Mouse (Mus musculus): Measurements from ENCODE around the gene Cfap46. TPM values are rescaled to one million over a fixed set of nuclear protein-coding genes. Genes with fewer than 3 reads are reported as not detected.

Cfap46 gene
- polyA plus RNA-seq, 1 experiment: 4.6 TPM

DNA sequence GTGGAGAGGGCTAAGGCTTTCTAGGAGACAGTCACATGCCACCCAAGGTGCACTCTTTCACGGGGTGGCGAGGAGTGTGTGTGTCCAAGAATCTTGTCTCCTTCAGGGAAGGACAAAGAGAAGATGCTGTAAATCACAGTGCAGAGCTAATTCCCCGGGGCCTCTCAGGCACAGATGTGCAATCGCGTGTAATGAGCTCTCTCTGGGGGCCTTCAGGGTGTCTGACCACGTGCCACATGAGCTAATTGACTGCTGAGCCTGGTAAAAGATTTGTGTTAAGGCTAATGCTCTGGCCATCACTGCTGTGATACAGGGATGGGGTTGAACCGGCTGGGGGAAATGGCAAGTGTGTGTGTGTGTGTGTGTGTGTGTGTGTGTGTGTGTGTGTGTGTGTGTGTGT lies 95.7 kb downstream of the Cfap46 start:
- TF ChIP-seq CTCF (IDR thresholded peaks at IDR 0.05; ENCODE audit: borderline replicate concordance, extremely low read depth, insufficient read depth, insufficient read length): no peak
- TF ChIP-seq POLR2A (IDR thresholded peaks at IDR 0.05; ENCODE audit: borderline replicate concordance, extremely low read depth, insufficient read depth, insufficient read length, poor library complexity, severe bottlenecking): no peak
- peak; percentile 34 for DNase-seq (ENCODE audit: low read depth)

GRCm38 (mm10) chr7:139585183-139585821 lies 98.3 kb downstream of the Cfap46 start:
- no peak for DNase-seq (ENCODE audit: low read depth)
- TF ChIP-seq POLR2A (IDR thresholded peaks at IDR 0.05; ENCODE audit: borderline replicate concordance, extremely low read depth, insufficient read depth, insufficient read length, poor library complexity, severe bottlenecking) (no peak), CTCF (IDR thresholded peaks at IDR 0.05; ENCODE audit: borderline replicate concordance, extremely low read depth, insufficient read depth, insufficient read length) (no peak)

DNA sequence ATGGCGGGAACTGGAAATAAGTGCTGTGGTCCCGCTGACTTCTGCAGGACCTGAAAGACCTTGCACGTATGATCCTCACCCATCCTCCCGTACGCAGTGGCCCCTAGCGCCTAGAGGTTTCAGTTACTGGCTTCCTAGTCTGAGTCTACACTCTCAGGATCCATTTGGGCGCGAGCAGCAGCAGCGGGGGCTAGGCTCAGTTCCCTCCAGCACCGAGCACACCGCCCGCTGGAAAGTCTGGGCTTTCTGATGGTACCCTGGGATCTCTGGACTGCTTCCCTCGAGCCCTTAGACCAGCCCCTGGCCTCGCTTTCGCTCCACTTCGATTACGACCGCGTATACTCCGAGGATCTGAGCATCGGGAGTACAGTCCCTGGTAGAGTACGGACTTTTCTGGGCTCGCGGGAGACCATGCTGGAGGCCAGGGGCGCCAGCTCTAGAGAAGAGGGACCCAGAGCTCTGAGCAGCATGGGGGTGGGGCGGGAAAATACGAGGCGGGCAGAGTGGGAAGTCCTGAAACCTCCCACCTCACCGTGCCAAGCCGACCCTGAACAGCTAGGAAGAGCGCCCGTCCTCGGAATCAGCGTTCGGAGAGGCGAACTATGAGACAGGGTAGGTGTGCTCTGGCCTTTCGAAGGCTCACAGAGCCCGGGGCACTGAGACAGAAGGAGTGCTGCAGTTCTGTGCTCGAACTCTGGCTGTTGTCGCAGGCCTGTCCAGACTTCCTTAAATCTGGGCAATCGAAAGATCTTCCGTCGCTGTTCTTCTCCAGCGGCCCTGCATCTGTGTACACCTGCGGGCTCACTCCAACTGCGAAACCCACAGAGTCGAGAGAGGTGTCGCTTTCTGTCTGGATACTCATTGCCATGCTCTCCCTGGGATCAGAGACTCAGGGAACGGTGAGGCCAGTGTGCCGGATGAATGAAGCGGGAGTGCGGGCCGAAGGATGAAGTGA lies 99.1 kb downstream of the Cfap46 start:
- no peak for TF ChIP-seq CTCF (IDR thresholded peaks at IDR 0.05; ENCODE audit: borderline replicate concordance, extremely low read depth, insufficient read depth, insufficient read length)
- no peak for TF ChIP-seq POLR2A (IDR thresholded peaks at IDR 0.05; ENCODE audit: borderline replicate concordance, extremely low read depth, insufficient read depth, insufficient read length, poor library complexity, severe bottlenecking)
- peak; percentile 46 for DNase-seq (ENCODE audit: low read depth)

DNA sequence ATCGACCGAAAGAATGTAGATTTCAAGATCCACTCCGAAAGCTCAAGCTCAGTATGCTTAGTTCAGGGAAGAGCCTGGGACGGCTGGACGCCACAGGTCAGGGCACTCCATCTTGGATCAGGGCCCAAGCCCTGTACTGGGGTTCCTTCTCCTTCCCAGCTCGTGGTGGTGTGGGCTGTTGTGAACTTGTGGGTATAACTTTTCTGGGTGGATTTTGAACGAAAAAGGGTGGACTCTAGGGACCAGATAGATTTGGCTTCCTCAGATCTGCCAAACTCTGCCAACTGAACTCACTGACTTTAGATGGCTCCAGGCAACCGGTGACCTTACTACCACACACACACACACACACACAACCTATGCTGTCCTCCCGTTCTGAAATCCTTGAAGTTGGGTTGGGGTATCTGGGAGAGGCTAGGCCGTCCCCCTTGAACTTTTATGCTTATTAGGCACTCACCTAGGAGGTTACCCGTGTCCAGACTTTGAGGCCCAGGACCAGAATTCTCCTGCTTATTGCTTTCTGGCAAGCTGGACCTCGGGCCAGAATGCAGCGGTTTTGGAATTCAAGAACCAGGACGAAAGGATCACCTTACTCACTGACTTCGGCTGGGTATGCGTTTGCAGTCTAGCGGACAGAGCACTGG lies 100.4 kb downstream of the Cfap46 start:
- no peak for DNase-seq (ENCODE audit: low read depth)
- no peak for TF ChIP-seq CTCF (IDR thresholded peaks at IDR 0.05; ENCODE audit: borderline replicate concordance, extremely low read depth, insufficient read depth, insufficient read length)

- no peak for TF ChIP-seq POLR2A (IDR thresholded peaks at IDR 0.05; ENCODE audit: borderline replicate concordance, extremely low read depth, insufficient read depth, insufficient read length, poor library complexity, severe bottlenecking)
- TF ChIP-seq CTCF (IDR thresholded peaks at IDR 0.05; ENCODE audit: borderline replicate concordance, extremely low read depth, insufficient read depth, insufficient read length): no peak
- peak; percentile 68 for DNase-seq (ENCODE audit: low read depth)
These were observed 101.0 kb downstream of the Cfap46 start, which contains the start of gene Nkx6-2 for GRCm38 (mm10) chr7:139582595-139582994. Gene Nkx6-2 (minus strand): TSS chr7:139582797.

- TF ChIP-seq POLR2A (IDR thresholded peaks at IDR 0.05; ENCODE audit: borderline replicate concordance, extremely low read depth, insufficient read depth, insufficient read length, poor library complexity, severe bottlenecking) (no peak), CTCF (IDR thresholded peaks at IDR 0.05; ENCODE audit: borderline replicate concordance, extremely low read depth, insufficient read depth, insufficient read length) (no peak)
- peak; percentile 53 for DNase-seq (ENCODE audit: low read depth)
These were observed 101.6 kb downstream of the Cfap46 start for GRCm38 (mm10) chr7:139581801-139582571.

- TF ChIP-seq CTCF (IDR thresholded peaks at IDR 0.05; ENCODE audit: borderline replicate concordance, extremely low read depth, insufficient read depth, insufficient read length): no peak
- no peak for TF ChIP-seq POLR2A (IDR thresholded peaks at IDR 0.05; ENCODE audit: borderline replicate concordance, extremely low read depth, insufficient read depth, insufficient read length, poor library complexity, severe bottlenecking)
- peak; percentile 41 for DNase-seq (ENCODE audit: low read depth)
These were observed 102.5 kb downstream of the Cfap46 start for GRCm38 (mm10) chr7:139580851-139581775.

- DNase-seq (ENCODE audit: low read depth): no peak
- TF ChIP-seq POLR2A (IDR thresholded peaks at IDR 0.05; ENCODE audit: borderline replicate concordance, extremely low read depth, insufficient read depth, insufficient read length, poor library complexity, severe bottlenecking) (no peak), CTCF (IDR thresholded peaks at IDR 0.05; ENCODE audit: borderline replicate concordance, extremely low read depth, insufficient read depth, insufficient read length) (no peak)
These were observed 104.2 kb downstream of the Cfap46 start for GRCm38 (mm10) chr7:139579261-139579905.

GRCm38 (mm10) chr7:139576064-139576686 lies 107.4 kb downstream of the Cfap46 start:
- no peak for TF ChIP-seq POLR2A (IDR thresholded peaks at IDR 0.05; ENCODE audit: borderline replicate concordance, extremely low read depth, insufficient read depth, insufficient read length, poor library complexity, severe bottlenecking)
- TF ChIP-seq CTCF (IDR thresholded peaks at IDR 0.05; ENCODE audit: borderline replicate concordance, extremely low read depth, insufficient read depth, insufficient read length): no peak
- DNase-seq (ENCODE audit: low read depth): no peak
